Mouse (Mus musculus) stomach, embryonic 16.5 days (tissue): Measurements from ENCODE around the gene Spata31d1d. TPM values are rescaled to one million over a fixed set of nuclear protein-coding genes. Genes with fewer than 3 reads are reported as not detected.

Source experiments
- ATAC-seq: fragments of 200-750 bp; cut with Nextera tagmentation; 2 replicates; pipeline ENCODE4 v1.8.0; 2017; ENCODE audit warnings: moderate number of reproducible peaks, moderate TSS enrichment; ENCODE audit not compliant: insufficient read depth, low FRiP score
- H3K27ac ChIP-seq: fragments of 300-500 bp; sonication (generic); 2 replicates; pipeline ENCODE4 v1.5.1; 2014; ENCODE audit warnings: low read length
- H3K27me3 ChIP-seq: fragments of 300-500 bp; sonication (generic); 2 replicates; pipeline ENCODE4 v1.6.1; 2014; ENCODE audit warnings: low read length, control low read depth, mixed read lengths; ENCODE audit not compliant: control insufficient read depth, insufficient read depth
- H3K36me3 ChIP-seq: fragments of 300-500 bp; sonication (generic); 2 replicates; pipeline ENCODE4 v1.6.1; 2014; ENCODE audit warnings: low read length; ENCODE audit not compliant: control insufficient read depth, insufficient read depth
- H3K4me1 ChIP-seq: fragments of 300-500 bp; sonication (generic); 2 replicates; pipeline ENCODE4 v1.6.1; 2014; ENCODE audit warnings: low read length, control low read depth, mixed read lengths; ENCODE audit not compliant: control insufficient read depth, insufficient read depth
- H3K4me2 ChIP-seq: fragments of 300-500 bp; sonication (generic); 2 replicates; pipeline ENCODE4 v1.6.1; 2014; ENCODE audit warnings: low read depth, low read length, mixed read lengths
- H3K4me3 ChIP-seq: fragments of 300-500 bp; sonication (generic); replicated peaks from 2 replicates; pipeline ENCODE4 v1.5.1; 2014; ENCODE audit warnings: mild to moderate bottlenecking, low read length
- H3K9ac ChIP-seq: fragments of 300-500 bp; sonication (generic); 2 replicates; pipeline ENCODE4 v1.6.1; 2014; ENCODE audit warnings: low read length
- H3K9me3 ChIP-seq: fragments of 300-500 bp; sonication (generic); replicated peaks from 2 replicates; pipeline ENCODE4 v1.6.1; 2016; ENCODE audit warnings: low read length, control low read depth; ENCODE audit not compliant: control insufficient read depth
- WGBS: fragments of 180-500 bp; shearing (Covaris S2); extraction: QIAGEN DNeasy Blood & Tissue Kit; methylation state at CpG from one replicate; pipeline ENCODE4 v1.1.7; 2014; 5-methylcytosine and 5-hydroxymethylcytosine counted together
- polyA plus RNA-seq: library from polyadenylated mRNA; unstranded; fragments of >200 nt; fragmentation: Nextera tagmentation; extraction: Ambion mirVana; gene quantifications from 2 replicates; pipeline ENCODE4 v1.2.1, GENCODE M21; 2015

Spata31d1d gene
- polyA plus RNA-seq, 1 experiment from 2014 or later, result not detected

- Histone ChIP-seq H3K4me3 (no peak overlapping the region), H3K9me3 (no peaks in the 10 kb centered on the region), H3K4me1 (peaks cover 11% of the 10 kb centered on the region), H3K9ac (no peak overlapping the region), H3K27me3 (no peaks in the 10 kb centered on the region), H3K36me3 (no peaks in the 10 kb centered on the region), H3K27ac (no peak overlapping the region), H3K4me2 (no peak overlapping the region)
- 70% methylated on average over 12 of the region's 12 CpGs for WGBS
- ATAC-seq, result no peak
Measured at GRCm38 (mm10) chr13:59676316-59677229, 55.0 kb downstream of the Spata31d1d start.

Other genes with a start within 250 kb of the Spata31d1d start
- 17.4 and 18.1 TPM in 2 replicates for gene Agtpbp1, start 146.5 kb downstream of the Spata31d1d start, polyA plus RNA-seq
- gene Naa35, start 146.5 kb downstream of the Spata31d1d start, polyA plus RNA-seq, result 73.0 and 87.5 TPM in 2 replicates
- gene Golm1, start 55.9 kb downstream of the Spata31d1d start, polyA plus RNA-seq, result 89.8 and 108 TPM in 2 replicates
- gene 4921517D22Rik, start 37.6 kb downstream of the Spata31d1d start, polyA plus RNA-seq, result not detected in 2 replicates
- gene Spata31d1a, start 21.4 kb downstream of the Spata31d1d start, polyA plus RNA-seq, result not detected in 2 replicates
- not detected in 2 replicates for gene Spata31d1b, start 19.5 kb downstream of the Spata31d1d start, polyA plus RNA-seq
- gene 1700014D04Rik, start 15.0 kb upstream of the Spata31d1d start, polyA plus RNA-seq, result 0.10 TPM in 1 of 2 replicates, not detected in the other
- 122 and 134 TPM in 2 replicates for gene Isca1, start 38.1 kb upstream of the Spata31d1d start, polyA plus RNA-seq
- gene Gm49354, start 50.5 kb upstream of the Spata31d1d start, polyA plus RNA-seq, result not detected in 2 replicates
- gene Tut7, start 91.4 kb upstream of the Spata31d1d start, polyA plus RNA-seq, result 52.4 and 52.9 TPM in 2 replicates